Mouse (Mus musculus) retina, embryonic 14.5 days (tissue): ENCODE data around the gene Cd55b.
"Not testable (repeated sequence)": the region's sequence is repeated elsewhere in the genome, so short reads cannot be mapped to it uniquely, and the experiment has no call there.

ENCODE experiments used
- DNase-seq: peaks from one replicate; pipeline ENCODE4 v3.0.0-alpha.2; 2015; ENCODE audit warnings: low spot score

Cd55b gene

DNA sequence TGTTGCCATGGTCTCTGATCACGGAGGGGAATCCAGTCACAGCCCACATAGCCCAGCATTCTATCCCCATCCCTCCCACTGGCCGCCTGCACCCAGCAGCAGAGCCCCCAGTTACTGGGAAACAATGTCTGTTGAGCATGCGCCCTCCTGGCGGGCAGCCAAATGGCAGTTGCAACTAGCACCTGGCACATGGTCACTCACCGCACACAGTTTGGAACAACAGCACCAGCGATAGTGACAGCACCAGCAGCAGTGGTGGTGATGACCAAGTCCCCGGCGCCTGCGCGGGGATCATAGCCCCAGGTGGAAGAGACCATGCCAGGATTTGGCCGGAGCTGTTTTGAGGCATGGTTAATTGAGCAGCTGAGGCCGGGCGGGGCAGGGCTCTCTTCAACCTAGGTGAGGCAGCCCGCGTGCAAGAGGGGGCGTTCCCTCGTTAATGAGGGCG, at the start of gene Cd55b:
Gene Cd55b (minus strand): TSS at position 346 of the 448 bp plus-strand sequence.
- DNase-seq, result no peak

DNA sequence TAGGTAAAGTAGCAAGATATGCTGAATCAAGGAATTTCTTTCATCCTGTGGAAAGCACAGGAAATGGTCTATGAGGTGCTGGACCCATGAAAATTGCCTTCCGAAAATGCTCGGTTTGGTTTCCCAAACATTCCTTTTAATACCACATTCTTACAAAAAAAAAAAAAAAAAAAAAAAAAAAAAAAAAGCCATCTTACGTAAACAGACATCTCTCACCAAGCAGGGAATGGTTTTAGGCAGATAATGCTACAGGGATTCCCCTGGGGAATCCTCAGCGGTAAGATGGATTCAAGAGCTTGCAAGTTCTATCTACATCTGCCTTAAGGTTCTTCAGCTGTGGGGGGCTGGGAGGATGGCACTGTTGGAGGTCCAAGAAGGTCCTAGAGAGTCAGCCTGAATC, 47.3 kb upstream of the Cd55b start:
- DNase-seq, result no peak

DNA sequence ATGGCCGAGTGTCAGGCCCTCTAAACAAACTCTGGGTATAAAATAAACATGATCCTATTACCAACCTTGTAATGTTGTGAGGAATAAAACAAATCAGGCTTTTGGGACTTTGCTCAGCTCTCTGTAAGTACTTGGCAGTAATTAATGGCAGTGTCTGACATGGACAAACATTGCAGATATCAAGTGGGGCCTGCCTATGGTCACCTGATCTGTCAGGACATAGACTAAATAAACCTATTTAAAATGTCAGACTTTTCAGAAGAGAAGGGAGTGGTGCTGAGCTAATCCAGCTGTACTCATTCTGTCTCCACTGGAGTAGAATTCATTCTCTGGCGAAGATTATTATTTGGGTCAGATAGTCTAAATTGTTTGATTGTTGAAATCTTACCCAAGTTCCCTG, 44.6 kb upstream of the Cd55b start:
- DNase-seq, result no peak

DNA sequence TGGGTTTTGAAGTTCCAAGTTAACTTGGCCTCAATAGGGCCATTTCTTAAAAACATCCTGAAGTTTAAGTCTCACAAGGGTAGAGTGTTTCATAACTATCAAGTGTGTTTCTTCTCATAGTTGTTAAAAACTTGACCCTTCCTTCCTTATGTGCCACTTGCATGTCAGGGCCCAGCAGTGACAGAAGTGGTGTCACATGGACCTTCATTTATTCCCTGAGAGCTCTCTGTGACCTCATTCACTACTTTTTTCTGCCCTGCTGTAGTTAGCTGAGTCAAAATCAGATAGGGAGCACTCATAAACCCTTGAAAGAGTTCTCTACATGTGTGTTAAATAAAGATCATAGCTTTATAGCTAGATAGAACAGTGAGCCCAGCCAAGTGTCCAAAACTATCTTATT, 41.4 kb upstream of the Cd55b start:
- no peak for DNase-seq

DNA sequence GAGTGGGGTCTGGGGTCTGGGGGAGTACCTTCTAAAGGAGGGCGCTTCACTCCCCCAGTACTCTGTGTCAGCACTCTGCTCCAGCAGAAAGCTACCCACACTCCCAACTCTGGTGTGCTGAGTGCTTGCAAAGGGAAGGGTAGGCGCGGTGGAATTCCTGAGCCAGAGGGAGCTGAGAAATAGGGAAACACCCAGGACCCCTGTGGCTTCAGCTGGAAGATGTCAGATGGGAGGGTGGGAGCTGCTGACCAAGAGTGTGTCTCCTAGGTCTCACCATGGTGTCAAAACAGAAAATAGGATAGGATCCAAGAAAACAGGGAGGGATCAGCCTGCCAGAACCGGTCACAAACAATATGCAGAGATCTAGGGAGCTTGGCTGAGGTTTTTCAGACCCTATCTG, 40.1 kb upstream of the Cd55b start:
- DNase-seq, result no peak

DNA sequence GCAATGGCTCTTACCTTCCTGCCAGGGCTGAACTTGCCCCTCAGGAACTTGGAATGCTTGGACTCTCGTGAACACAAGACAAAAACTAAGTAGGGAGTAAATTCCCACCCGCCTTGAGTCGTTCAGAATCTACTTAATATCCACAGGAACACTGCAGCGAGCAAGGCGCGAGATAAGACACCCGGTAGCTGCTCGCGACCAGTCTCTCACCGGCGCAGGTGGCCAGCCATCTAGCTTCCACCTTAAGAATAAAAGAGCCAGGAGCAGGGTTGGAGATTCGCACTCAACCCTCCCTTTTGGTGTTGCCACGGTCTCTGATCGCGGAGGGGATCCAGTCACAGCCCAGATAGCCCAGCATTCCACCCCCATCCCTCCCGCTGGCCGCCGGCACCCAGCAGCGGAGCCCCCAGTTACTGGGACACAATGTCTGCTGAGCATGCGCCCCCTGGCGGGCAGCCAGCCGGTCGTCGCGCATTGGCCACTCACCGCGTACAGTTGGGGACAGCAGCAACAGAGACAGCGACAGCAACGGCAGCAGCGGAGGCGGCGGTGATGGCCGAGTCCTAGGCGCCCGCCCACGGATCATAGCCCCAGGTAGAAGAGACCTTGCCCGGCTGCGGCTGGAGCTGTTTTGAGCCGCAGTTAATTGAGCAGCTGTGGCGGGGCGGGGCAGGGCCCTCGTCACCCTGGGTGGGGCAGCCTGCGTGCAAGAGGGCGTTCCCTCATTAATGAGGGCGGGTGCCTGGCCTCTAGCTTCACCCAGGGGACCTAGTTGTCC, 39.5 kb upstream of the Cd55b start, which contains the start of gene Cd55:
Gene Cd55 (minus strand): TSS at position 661 of the 778 bp plus-strand sequence.
- DNase-seq, result peak; percentile 95

DNA sequence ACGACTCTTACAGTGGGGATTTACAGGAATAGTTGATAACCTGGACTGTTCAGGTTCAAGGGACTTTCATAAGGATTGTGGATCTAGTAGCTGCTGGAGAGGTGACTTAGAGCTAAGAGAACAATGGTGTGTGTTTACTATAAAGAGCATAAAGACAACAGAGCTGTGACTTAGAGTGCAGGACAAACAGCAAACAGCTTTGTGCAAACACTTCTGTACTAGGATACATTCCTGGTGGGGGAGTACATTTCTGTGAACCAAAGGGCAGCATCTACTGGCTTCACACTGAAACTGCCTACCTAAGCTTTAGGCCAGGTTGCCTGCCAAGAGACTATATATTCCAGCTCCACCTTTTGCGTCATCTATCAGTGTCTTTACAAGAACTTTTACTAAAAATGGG, 32.3 kb upstream of the Cd55b start:
- DNase-seq, result no peak

DNA sequence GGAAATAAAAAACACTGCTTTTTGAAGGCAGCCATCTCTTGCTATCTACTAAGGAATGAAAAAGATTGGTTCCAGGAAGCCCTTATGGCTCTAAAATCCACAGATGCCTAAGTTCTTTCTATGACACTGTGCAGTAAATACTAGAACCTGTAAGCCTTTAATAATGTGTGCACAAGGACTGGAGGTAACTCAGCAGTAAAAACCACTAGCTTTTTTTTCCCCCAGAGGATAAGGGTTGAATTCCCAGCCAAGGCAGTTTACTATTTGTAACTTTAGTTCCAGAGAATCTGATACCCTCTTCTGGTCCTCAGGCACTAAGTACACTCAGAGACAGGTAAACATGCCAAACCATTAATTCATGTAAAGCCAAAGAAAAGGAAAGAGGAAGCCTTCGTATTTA, 20.1 kb upstream of the Cd55b start:
- DNase-seq, result not testable (repeated sequence)

DNA sequence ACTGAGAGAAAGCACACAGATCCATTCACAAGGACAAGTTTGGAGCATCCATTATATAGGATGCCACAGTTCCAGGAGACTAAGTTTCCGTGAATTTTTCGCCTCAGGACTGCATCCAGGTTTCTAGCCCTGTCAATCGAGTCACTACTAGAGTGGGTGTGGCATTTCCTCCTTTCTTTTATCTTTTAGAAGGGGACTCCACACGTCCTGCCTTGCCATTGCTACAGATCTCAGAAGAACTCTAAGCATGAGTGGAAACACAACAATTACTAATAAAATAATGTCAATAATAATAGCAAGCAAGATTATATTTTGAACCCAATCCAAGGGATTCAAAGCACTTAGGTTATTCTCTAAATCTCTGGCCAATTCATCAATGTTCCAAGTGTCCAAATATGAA, 8.1 kb upstream of the Cd55b start:
- no peak for DNase-seq

DNA sequence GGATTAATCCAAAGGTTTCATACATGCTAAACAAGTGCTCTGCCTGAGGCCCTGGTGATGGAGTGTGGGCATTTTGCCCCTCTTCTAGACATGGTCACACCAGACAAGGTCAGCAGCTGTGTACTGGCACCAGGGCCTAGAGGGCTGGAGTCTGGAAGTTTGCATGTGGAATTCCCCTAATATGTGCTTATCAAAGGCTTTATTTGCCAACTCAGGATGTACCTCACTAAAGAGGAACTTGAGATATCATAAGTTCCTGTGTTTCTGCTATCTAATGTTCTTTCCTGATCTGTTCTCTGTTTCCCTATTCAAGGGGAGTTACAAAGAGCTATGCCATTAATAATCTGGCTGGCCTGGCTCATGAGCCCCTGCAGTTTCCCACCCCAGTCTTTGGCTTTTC, 5.9 kb upstream of the Cd55b start:
- not testable (repeated sequence) for DNase-seq

DNA sequence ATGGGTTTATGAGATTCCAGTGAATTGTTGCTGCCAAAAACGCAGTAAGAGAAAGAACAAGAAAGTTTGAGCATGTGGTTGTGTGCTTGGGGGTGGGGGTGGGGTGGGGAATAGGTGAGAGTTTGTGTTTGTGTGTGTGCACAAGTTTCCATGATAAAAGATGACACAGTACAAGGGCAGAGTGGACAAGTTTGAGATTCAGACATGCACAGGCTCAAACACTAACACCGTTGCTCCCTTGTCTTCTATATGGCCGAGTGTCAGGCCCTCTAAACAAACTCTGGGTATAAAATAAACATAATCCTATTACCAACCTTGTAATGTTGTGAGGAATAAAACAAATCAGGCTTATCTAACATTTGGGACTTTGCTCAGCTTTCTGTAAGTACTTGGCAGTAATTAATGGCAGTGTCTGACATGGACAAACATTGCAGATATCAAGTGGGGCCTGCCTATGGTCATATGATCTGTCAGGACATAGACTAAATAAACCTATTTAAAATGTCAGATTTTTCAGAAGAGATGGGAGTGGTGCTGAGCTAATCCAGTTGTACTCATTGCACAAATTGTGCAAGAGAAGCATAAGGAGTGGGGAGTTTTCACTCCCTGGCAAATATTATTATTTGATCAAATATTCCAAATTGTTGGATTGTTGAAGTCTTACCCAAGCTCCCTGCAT, 4.5 kb upstream of the Cd55b start:
- DNase-seq, result not testable (repeated sequence)

DNA sequence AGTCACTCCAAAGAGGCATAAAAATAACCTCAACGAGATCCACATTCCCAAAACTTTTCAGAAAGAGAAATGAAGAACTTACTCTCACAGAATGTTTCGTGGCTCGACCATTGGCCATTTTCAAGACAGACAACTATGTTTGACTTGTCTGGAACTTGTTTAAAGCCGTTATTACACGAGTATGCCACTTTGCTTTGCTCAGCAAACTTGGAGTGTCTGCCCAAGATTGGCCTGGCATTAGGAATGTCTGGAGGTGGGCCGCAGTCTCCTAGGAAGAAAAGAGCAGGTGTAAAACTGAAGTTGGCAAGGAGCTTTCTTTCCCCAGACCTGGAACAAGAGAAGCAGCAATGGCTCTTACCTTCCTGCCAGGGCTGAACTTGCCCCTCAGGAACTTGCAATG, 776 bp downstream of the Cd55b start:
- not testable (repeated sequence) for DNase-seq

DNA sequence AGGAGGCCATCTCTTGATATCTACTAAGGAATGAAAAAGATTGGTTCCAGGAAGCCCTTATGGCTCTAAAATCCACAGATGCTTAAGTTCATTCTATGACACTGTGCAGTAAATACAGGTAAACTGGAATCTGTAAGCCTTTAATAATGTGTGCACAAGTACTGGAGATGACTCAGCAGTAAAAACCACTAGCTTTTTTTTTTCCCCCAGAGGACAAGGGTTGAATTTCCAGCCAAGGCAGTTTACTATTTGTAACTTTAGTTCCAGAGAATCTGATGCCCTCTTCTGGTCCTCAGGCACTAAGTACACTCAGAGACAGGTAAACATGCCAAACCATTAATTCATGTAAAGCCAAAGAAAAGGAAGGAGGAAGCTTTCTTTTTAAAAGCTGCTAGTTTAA, 25.7 kb downstream of the Cd55b start:
- DNase-seq, result not testable (repeated sequence)

DNA sequence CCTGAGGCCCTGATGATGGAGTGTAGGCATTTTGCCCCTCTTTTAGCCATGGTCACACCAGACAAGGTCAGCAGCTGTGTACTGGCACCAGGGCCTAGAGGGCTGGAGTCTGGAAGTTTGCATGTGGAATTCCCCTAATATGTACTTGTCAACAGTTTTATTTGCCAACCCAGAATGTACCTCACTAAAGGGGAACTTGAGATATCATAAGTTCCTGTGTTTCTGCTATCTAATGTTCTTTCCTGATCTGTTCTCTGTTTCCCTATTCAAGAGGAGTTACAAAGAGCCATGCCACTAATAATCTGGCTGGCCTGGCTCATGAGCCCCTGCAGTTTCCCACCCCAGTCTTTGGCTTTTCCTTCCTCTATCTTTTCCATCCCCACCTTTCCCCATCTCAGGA, 35.5 kb downstream of the Cd55b start:
- DNase-seq, result not testable (repeated sequence)

DNA sequence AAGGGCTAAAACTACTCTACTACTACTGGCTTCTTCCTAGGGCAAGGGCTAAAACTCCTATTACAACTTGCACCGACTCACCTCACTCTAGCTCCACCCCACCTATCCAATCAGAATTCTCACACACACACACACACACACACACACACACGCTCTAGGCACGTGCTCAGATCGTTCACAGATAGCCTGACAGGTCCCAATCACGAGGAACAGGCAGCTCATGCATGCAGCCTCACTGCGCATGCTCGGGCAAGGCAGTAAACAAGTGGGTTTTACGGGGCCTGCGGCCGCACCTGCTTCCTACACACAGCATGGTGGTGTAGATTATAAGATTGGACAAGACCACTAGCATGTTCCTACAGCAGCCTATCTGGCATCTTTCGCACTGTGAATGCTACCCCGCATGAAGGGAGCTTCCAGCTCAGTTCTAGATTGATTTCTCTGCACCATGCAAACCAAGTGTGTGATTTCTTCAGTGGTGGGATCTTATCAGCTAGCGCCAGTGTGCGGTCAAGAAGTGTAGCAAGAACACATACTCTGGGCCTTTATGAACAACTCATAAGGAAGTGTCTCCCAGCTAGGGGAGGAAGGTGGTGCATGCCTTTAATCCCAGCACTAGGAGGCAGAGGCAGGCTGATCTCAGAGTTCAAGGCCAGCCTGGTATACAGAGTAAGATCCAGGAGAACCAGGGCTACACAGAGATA, 44.9 kb downstream of the Cd55b start:
- DNase-seq, result no peak

DNA sequence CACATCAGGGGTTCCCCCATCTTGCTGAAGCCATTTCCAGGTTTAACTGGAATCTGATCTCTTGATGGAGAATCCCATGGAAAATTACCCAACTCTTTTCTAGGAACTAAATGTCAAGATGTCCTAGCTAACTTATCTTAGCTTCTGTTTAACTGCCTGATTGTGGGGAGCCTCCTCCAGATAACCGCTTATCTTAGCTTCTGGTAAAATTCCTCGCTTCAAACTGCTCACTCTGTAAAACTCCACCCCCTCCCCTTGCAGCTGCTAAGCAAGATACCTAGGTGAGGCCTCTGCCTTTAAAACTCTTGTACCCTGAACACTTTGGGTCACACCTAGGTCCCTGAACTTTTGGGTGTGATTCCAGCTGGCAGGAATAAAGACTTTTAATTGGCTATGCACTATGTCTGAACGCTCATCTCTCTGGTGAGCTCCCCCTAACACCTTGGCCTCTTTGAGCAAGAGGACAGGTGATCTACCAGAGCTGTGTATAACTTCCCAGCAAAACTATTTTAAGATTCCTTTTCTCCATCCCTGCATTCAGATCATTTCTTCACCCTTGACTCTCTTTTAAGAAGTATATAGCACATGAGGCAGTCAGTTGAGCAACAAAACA, 48.5 kb downstream of the Cd55b start:
- DNase-seq, result no peak

DNA sequence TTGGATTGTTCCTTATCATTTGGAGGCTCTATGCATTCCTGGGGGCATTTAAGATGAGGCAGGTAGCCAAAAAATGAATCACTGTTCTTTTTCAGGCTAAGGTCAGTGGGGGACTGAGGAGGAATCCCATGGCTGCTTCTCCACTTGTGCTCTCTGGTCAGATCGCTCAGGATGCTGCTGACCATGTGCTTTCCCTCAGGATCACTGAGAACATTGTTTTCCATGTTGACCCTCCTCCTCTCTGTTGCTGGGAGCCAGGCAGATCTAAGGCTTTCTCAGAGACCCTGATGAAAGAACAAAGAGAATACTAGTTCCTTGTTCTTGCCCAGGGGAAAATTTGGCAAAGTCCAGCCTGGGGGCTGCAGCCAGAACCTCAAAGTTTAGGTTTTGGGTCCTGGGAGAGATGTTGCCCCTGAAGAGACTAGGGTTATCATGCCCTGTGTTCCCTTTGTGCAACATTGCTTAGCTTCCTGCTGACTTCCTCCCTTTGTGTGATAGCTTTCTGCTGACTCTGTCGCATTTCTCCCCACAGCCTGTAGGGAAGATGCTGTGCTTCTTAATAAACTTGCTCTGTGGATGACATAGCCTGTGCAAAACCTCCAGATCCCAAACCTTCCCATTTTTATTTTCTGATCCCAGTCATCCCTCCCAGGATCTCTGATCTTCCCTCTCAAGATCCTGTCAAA, 49.3 kb downstream of the Cd55b start:
- DNase-seq, result no peak

DNA sequence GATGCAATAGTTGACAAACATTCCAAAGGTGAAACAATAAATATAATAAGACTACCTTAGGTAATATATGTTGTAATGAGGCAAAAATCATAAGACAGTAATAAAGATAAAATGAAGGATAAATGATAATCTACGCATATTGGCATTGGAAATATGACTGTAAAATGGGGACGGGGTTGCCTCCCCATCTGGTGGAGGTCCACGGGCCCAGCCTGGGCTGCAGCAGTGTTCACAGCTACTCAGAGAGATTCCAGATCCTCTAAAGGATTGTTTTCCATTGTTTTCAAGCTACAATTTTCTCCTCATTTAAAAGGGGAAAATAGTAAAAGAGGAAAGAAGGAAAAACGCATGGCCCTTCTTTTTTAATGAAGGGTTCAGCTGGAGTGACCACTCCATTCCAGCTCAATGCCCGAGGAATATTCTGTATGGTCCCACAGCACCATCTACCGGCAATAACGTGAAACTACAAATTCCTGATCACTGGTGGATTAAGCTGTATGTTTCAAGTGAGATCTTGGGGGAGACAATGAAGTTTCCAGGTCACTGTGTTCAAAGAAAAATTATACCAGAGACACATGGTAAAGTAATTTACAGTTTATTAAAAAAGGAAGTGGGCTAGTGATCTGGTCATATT, 50.8 kb downstream of the Cd55b start:
- peak; percentile 87 for DNase-seq

DNA sequence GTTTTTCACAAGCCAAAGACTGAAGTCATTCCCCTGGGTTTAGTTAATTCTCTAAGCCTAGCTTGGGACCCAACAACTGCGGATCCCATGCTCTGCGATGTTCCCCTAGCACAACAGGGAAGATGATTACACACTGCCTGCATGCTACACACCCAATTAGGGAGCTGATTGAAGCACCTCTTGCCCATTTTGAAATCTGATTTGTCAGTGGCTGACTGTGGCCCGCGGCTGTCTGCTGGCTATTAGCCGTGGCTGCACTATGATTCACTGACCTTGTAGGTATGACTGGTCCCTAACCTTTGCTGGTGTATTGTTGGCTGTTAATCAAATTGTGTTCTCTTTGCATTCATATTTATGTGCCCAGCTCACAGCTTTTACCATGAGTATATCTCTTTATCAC, 51.5 kb downstream of the Cd55b start:
- DNase-seq, result no peak

DNA sequence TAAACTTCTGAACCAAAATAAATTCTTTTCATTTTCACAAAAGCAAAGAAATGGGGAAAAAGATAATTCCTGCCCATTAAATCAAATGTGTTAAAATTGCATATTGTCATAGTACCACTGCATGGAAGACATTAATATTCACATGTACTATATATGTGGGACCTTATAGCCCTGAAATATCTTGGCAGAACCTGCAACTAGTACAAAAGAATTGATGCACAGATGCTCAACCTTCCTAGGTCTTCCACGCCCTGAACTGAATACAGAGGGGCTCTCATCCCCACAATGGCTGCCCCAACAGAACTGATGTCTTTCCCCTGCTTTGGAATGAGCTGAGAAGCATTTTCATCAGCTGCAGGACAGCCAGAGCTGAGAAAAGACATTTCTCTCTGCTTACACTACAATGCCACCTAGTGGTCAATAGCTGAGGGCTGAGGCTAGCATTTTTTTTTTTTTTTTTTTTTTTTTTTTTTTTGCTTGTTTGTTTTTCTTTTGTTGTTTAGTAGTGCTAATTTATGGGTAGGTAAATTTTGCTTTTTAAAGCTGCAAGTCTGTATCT, 72.7 kb downstream of the Cd55b start:
- peak; percentile 82 for DNase-seq

DNA sequence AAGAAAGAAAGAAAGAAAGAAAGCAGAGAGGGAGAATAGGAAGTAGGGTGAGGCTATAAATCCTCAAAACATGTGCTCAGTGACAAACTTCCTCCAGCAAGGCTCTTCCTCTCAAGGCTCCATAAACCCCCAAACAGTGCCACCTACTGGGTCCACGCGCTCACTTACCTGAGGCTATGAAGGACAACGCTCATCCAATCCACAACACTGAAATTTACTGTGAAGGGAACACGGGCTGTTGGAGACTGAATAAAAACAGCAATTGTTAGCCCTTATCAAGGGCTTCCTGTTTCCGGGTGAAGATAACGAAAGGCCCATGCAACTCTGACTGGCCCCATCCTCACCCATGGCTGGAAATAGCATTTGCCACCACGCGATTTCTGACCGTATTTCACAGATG, 80.4 kb downstream of the Cd55b start:
- DNase-seq, result no peak
